Mouse (Mus musculus): ENCODE data around the gene Tppp3. TPM values are rescaled to one million over a fixed set of nuclear protein-coding genes. Genes with fewer than 3 reads are reported as not detected.

Gene Tppp3
- polyA plus RNA-seq, 1 experiment: 0.34 TPM

GRCm38 (mm10) chr8:105494566-105494965 is 23.2 kb upstream of the Tppp3 start:
- TF ChIP-seq TAL1 (IDR thresholded peaks at IDR 0.05; ENCODE audit: low read length) (no peak), GATA1 (IDR thresholded peaks at IDR 0.05; ENCODE audit: low read length) (no peak)
- Histone ChIP-seq H3K4me1 (ENCODE audit: control insufficient read depth) (peaks cover 36% of the 10 kb centered on the region), H3K9me3 (ENCODE audit: control insufficient read depth, low read length) (no peaks in the 10 kb centered on the region), H3K4me3 (replicated peaks) (no peak overlapping the region), H3K27me3 (ENCODE audit: control insufficient read depth) (peaks cover 15% of the 10 kb centered on the region), H3K36me3 (ENCODE audit: control insufficient read depth) (no peaks in the 10 kb centered on the region)

GRCm38 (mm10) chr8:105493495-105493894 is 22.2 kb upstream of the Tppp3 start:
- peaks cover 15% of the 10 kb centered on the region for H3K27me3 ChIP-seq (ENCODE audit: control insufficient read depth)
- no peak for TF ChIP-seq TAL1 (IDR thresholded peaks at IDR 0.05; ENCODE audit: low read length)
- TF ChIP-seq GATA1 (IDR thresholded peaks at IDR 0.05; ENCODE audit: low read length): no peak
- H3K4me1 ChIP-seq (ENCODE audit: control insufficient read depth): peaks cover 32% of the 10 kb centered on the region
- no peak overlapping the region for H3K4me3 ChIP-seq (replicated peaks)
- H3K9me3 ChIP-seq (ENCODE audit: control insufficient read depth, low read length): no peaks in the 10 kb centered on the region
- H3K36me3 ChIP-seq (ENCODE audit: control insufficient read depth): no peaks in the 10 kb centered on the region

GRCm38 (mm10) chr8:105489281-105489680 is 18.0 kb upstream of the Tppp3 start:
- H3K27me3 ChIP-seq (ENCODE audit: control insufficient read depth): no peaks in the 10 kb centered on the region
- no peak for TF ChIP-seq TAL1 (IDR thresholded peaks at IDR 0.05; ENCODE audit: low read length)
- TF ChIP-seq GATA1 (IDR thresholded peaks at IDR 0.05; ENCODE audit: low read length): no peak
- no peak overlapping the region for H3K4me3 ChIP-seq (replicated peaks)
- no peaks in the 10 kb centered on the region for H3K36me3 ChIP-seq (ENCODE audit: control insufficient read depth)
- H3K4me1 ChIP-seq (ENCODE audit: control insufficient read depth): peaks cover 15% of the 10 kb centered on the region
- H3K9me3 ChIP-seq (ENCODE audit: control insufficient read depth, low read length): no peaks in the 10 kb centered on the region

- Histone ChIP-seq H3K4me1 (ENCODE audit: control insufficient read depth) (peaks cover 15% of the 10 kb centered on the region), H3K36me3 (ENCODE audit: control insufficient read depth) (no peaks in the 10 kb centered on the region), H3K27me3 (ENCODE audit: control insufficient read depth) (no peaks in the 10 kb centered on the region), H3K9me3 (ENCODE audit: control insufficient read depth, low read length) (no peaks in the 10 kb centered on the region), H3K4me3 (replicated peaks) (no peak overlapping the region)
- no peak for TF ChIP-seq TAL1 (IDR thresholded peaks at IDR 0.05; ENCODE audit: low read length)
- TF ChIP-seq GATA1 (IDR thresholded peaks at IDR 0.05; ENCODE audit: low read length): no peak
Measured at GRCm38 (mm10) chr8:105488082-105488481, 16.8 kb upstream of the Tppp3 start.

GRCm38 (mm10) chr8:105484392-105484791 is 13.1 kb upstream of the Tppp3 start:
- Histone ChIP-seq H3K27me3 (ENCODE audit: control insufficient read depth) (peaks cover 2% of the 10 kb centered on the region; the same call in 1 of the 2 replicates), H3K4me3 (replicated peaks) (no peak overlapping the region)
- TF ChIP-seq GATA1 (IDR thresholded peaks at IDR 0.05; ENCODE audit: low read length) (no peak), TAL1 (IDR thresholded peaks at IDR 0.05; ENCODE audit: low read length) (no peak)

GRCm38 (mm10) chr8:105484030-105484368 is 12.7 kb upstream of the Tppp3 start:
- peaks cover 2% of the 10 kb centered on the region; the same call in 1 of the 2 replicates for H3K27me3 ChIP-seq (ENCODE audit: control insufficient read depth)
- no peaks in the 10 kb centered on the region for H3K4me1 ChIP-seq (ENCODE audit: control insufficient read depth)
- no peak for TF ChIP-seq GATA1 (IDR thresholded peaks at IDR 0.05; ENCODE audit: low read length)
- TF ChIP-seq TAL1 (IDR thresholded peaks at IDR 0.05; ENCODE audit: low read length): no peak
- no peak overlapping the region for H3K4me3 ChIP-seq (replicated peaks)
- no peaks in the 10 kb centered on the region for H3K9me3 ChIP-seq (ENCODE audit: control insufficient read depth, low read length)
- H3K36me3 ChIP-seq (ENCODE audit: control insufficient read depth): no peaks in the 10 kb centered on the region

More at GRCm38 (mm10) chr8:105484392-105484791, 13.1 kb upstream of the Tppp3 start:
- no peaks in the 10 kb centered on the region for H3K4me1 ChIP-seq (ENCODE audit: control insufficient read depth)
- no peaks in the 10 kb centered on the region for H3K9me3 ChIP-seq (ENCODE audit: control insufficient read depth, low read length)
- no peaks in the 10 kb centered on the region for H3K36me3 ChIP-seq (ENCODE audit: control insufficient read depth)

GRCm38 (mm10) chr8:105483212-105484029 is 12.1 kb upstream of the Tppp3 start:
- Histone ChIP-seq H3K4me3 (replicated peaks) (no peak overlapping the region), H3K9me3 (ENCODE audit: control insufficient read depth, low read length) (no peaks in the 10 kb centered on the region), H3K4me1 (ENCODE audit: control insufficient read depth) (no peaks in the 10 kb centered on the region), H3K36me3 (ENCODE audit: control insufficient read depth) (no peaks in the 10 kb centered on the region), H3K27me3 (ENCODE audit: control insufficient read depth) (peaks cover 2% of the 10 kb centered on the region; the same call in 1 of the 2 replicates)
- TF ChIP-seq TAL1 (IDR thresholded peaks at IDR 0.05; ENCODE audit: low read length) (no peak), GATA1 (IDR thresholded peaks at IDR 0.05; ENCODE audit: low read length) (no peak)

GRCm38 (mm10) chr8:105482123-105482522 is 10.8 kb upstream of the Tppp3 start:
- Histone ChIP-seq H3K4me3 (replicated peaks) (no peak overlapping the region), H3K36me3 (ENCODE audit: control insufficient read depth) (no peaks in the 10 kb centered on the region), H3K4me1 (ENCODE audit: control insufficient read depth) (no peaks in the 10 kb centered on the region), H3K9me3 (ENCODE audit: control insufficient read depth, low read length) (no peaks in the 10 kb centered on the region), H3K27me3 (ENCODE audit: control insufficient read depth) (peaks cover 2% of the 10 kb centered on the region; the same call in 1 of the 2 replicates)
- TF ChIP-seq TAL1 (IDR thresholded peaks at IDR 0.05; ENCODE audit: low read length) (no peak), GATA1 (IDR thresholded peaks at IDR 0.05; ENCODE audit: low read length) (no peak)

GRCm38 (mm10) chr8:105481453-105481852 is 10.1 kb upstream of the Tppp3 start:
- H3K27me3 ChIP-seq (ENCODE audit: control insufficient read depth): peaks cover 2% of the 10 kb centered on the region; the same call in 1 of the 2 replicates
- TF ChIP-seq GATA1 (IDR thresholded peaks at IDR 0.05; ENCODE audit: low read length): no peak
- no peak for TF ChIP-seq TAL1 (IDR thresholded peaks at IDR 0.05; ENCODE audit: low read length)
- H3K4me3 ChIP-seq (replicated peaks): no peak overlapping the region
- H3K4me1 ChIP-seq (ENCODE audit: control insufficient read depth): peaks cover 4% of the 10 kb centered on the region
- H3K36me3 ChIP-seq (ENCODE audit: control insufficient read depth): no peaks in the 10 kb centered on the region
- no peaks in the 10 kb centered on the region for H3K9me3 ChIP-seq (ENCODE audit: control insufficient read depth, low read length)
